Mouse (Mus musculus): Measurements from ENCODE around the gene Prl3d3. TPM values are rescaled to one million over a fixed set of nuclear protein-coding genes. Genes with fewer than 3 reads are reported as not detected.
"Not testable (repeated sequence)": the region's sequence is repeated elsewhere in the genome, so short reads cannot be mapped to it uniquely, and the experiment has no call there.

Prl3d3 gene
- total RNA-seq (2021) = not detected

GRCm38 (mm10) chr13:27156490-27156889, at the start of gene Prl3d3:
Prl3d3 (plus strand) TSS chr13:27156790.
- DNase-seq; intact Hi-C loops (cut with DNase I): not testable (repeated sequence)

GRCm38 (mm10) chr13:27121398-27121797, 35.2 kb upstream of the Prl3d3 start, which contains the start of gene Prl3d2:
Prl3d2 (plus strand) TSS chr13:27121698.
- intact Hi-C loops (cut with DNase I); DNase-seq: not testable (repeated sequence)

GRCm38 (mm10) chr13:27148264-27148663, 8.3 kb upstream of the Prl3d3 start:
- intact Hi-C loops (cut with DNase I) = no loop called here
- DNase-seq = no peak

GRCm38 (mm10) chr13:27196359-27196758, 39.8 kb downstream of the Prl3d3 start, which contains the start of gene Prl3c1:
Prl3c1 (plus strand) TSS chr13:27196659.
- no peak for DNase-seq
- intact Hi-C loops (cut with DNase I) = no loop called here

Other genes with a start within 250 kb of the Prl3d3 start
- gene Prl, start 99.2 kb upstream of the Prl3d3 start, total RNA-seq (2021) = not detected
- not detected for gene Prl3d1, start 62.6 kb upstream of the Prl3d3 start, total RNA-seq (2021)
- gene Prl3d2, start 35.1 kb upstream of the Prl3d3 start, total RNA-seq (2021) = not detected
- gene Prl3c1, start 39.9 kb downstream of the Prl3d3 start, total RNA-seq (2021) = not detected
- not detected for gene Prl3b1, start 85.1 kb downstream of the Prl3d3 start, total RNA-seq (2021)
- not detected for gene Prl3a1, start 102.6 kb downstream of the Prl3d3 start, total RNA-seq (2021)
- gene Prl6a1, start 155.8 kb downstream of the Prl3d3 start, total RNA-seq (2021) = not detected
- gene Prl8a2, start 188.9 kb downstream of the Prl3d3 start, total RNA-seq (2021) = not detected
- not detected for gene Prl2b1, start 234.1 kb downstream of the Prl3d3 start, total RNA-seq (2021)

Data from heart, postnatal 36 days (tissue).